Comparison of ENCODE assay signal across 7 mouse cellular contexts in genomic region chr12:112800476-112800875, GRCm38 (mm10). TPM values are rescaled to one million over a fixed set of nuclear protein-coding genes. Genes with fewer than 3 reads are reported as not detected.
DNase-seq lines count a peak whose midpoint lies in the region.

No protein-coding gene starts in this region.

- DNase-seq in CD8-positive naive resting alpha-beta T cell, adult 2 months (ENCODE audit: low read depth in 2 of 2, low spot score in 2 of 2), result peak; percentile 81 to 89
- DNase-seq in Muller cell, postnatal 12 days (ENCODE audit: inconsistent ontology term), result peak; percentile 59
- peak; percentile 75 to 86 for DNase-seq in cerebellum, postnatal 14 days
- DNase-seq in gastrocnemius, postnatal 14 days, result peak; percentile 63
- peak; percentile 55 to 85 for DNase-seq in kidney, postnatal 36 days
- DNase-seq in lung, postnatal 36 days, result peak; percentile 86
- DNase-seq in right cerebral cortex, postnatal 4 days, result peak; percentile 79

- intact Hi-C loops in gastrocnemius, postnatal 14 days (cut with DNase I; ENCODE audit: low total_unique reads), result loop anchor here (5.0 kb wide), 1 partner anchor 42 kb away; no protein-coding TSS in a partner anchor

RNA-seq across cellular contexts. Expression of gene Ahnak2, which starts 2.0 kb away (rescaled TPM):
- 10 to 100 TPM in 1 of 2 experiments, 1 to 10 TPM in 1; 7.8 to 11.3 TPM for total RNA-seq in gastrocnemius, postnatal 14 days (2021)

RNA-seq across cellular contexts. Expression of gene Clba1, which starts 8.3 kb away (rescaled TPM):
- under 1 TPM; 0.62 to 0.73 TPM for total RNA-seq in gastrocnemius, postnatal 14 days (2021)

RNA-seq across cellular contexts. Expression of gene Cdca4, which starts 28.7 kb away (rescaled TPM):
- 1 to 10 TPM; 4.3 to 5.8 TPM for total RNA-seq in gastrocnemius, postnatal 14 days (2021)

RNA-seq across cellular contexts. Expression of gene Pld4, which starts 40.0 kb away (rescaled TPM):
- 1 to 10 TPM; 3.2 to 4.1 TPM for total RNA-seq in gastrocnemius, postnatal 14 days (2021)

Comparison
In these comparisons a context has a peak if more than half of its experiments do, and no peak if none do; other contexts are left out.
1. Peak in every context shown above with its lines: DNase-seq.